In genomic region chrX:70330202-70330843, GRCm38 (mm10) we compare ENCODE assay signal across 8 mouse cellular contexts. TPM values are rescaled to one million over a fixed set of nuclear protein-coding genes. Genes with fewer than 3 reads are reported as not detected.
DNase-seq lines count a peak whose midpoint lies in the region; ATAC-seq and TF ChIP-seq lines count a peak whose summit lies in the region.

No protein-coding gene starts in this region.

- no peaks in the 10 kb centered on the region for H3K4me1 ChIP-seq in intestine, embryonic 14.5 days (replicated peaks; ENCODE audit: control insufficient read depth, insufficient read depth, low read length)
- H3K4me1 ChIP-seq in intestine, embryonic 15.5 days (replicated peaks), result no peaks in the 10 kb centered on the region
- H3K4me1 ChIP-seq in forebrain, embryonic 10.5 days, result peaks cover 4% of the 10 kb centered on the region; the same call in 1 of the 2 replicates

- H3K4me3 ChIP-seq in intestine, embryonic 14.5 days (ENCODE audit: low read depth, low read length), result no peak overlapping the region
- H3K4me3 ChIP-seq in intestine, embryonic 15.5 days (replicated peaks), result no peak overlapping the region
- H3K4me3 ChIP-seq in forebrain, embryonic 10.5 days, result no peak overlapping the region

- H3K9me3 ChIP-seq in intestine, embryonic 14.5 days (ENCODE audit: control insufficient read depth, low read length), result no peaks in the 10 kb centered on the region
- H3K9me3 ChIP-seq in intestine, embryonic 15.5 days, result no peaks in the 10 kb centered on the region
- no peaks in the 10 kb centered on the region for H3K9me3 ChIP-seq in forebrain, embryonic 10.5 days

- no peak overlapping the region for H3K27ac ChIP-seq in intestine, embryonic 14.5 days (ENCODE audit: low read depth)
- no peak overlapping the region for H3K27ac ChIP-seq in intestine, embryonic 15.5 days
- no peak overlapping the region for H3K27ac ChIP-seq in forebrain, embryonic 10.5 days

- TF ChIP-seq CTCF in brain, embryonic 14.5 days (IDR thresholded peaks at IDR 0.05; ENCODE audit: borderline replicate concordance, extremely low read depth, insufficient read depth, insufficient read length), result peak; percentile 85

- no peak for ATAC-seq in intestine, embryonic 14.5 days (replicated peaks; ENCODE audit: low FRiP score, low TSS enrichment, low read depth)
- no peak for ATAC-seq in intestine, embryonic 15.5 days
- peak; percentile 83 for ATAC-seq in megakaryocyte progenitor cell, adult 5-6 weeks (replicated peaks; ENCODE audit: poor library complexity)

- no peak for TF ChIP-seq POLR2A in brain, embryonic 14.5 days (IDR thresholded peaks at IDR 0.05; ENCODE audit: borderline replicate concordance, extremely low read depth, insufficient read depth, insufficient read length, poor library complexity, severe bottlenecking)

- H3K9ac ChIP-seq in intestine, embryonic 14.5 days (ENCODE audit: low read length), result no peak overlapping the region
- H3K9ac ChIP-seq in intestine, embryonic 15.5 days, result no peak overlapping the region

- no peaks in the 10 kb centered on the region for H3K36me3 ChIP-seq in intestine, embryonic 14.5 days (ENCODE audit: control insufficient read depth, insufficient read depth, low read length)
- H3K36me3 ChIP-seq in intestine, embryonic 15.5 days, result no peaks in the 10 kb centered on the region
- H3K36me3 ChIP-seq in forebrain, embryonic 10.5 days (replicated peaks), result no peaks in the 10 kb centered on the region

- no peak overlapping the region for H3K4me2 ChIP-seq in intestine, embryonic 14.5 days (ENCODE audit: low read length)
- H3K4me2 ChIP-seq in intestine, embryonic 15.5 days (replicated peaks), result no peak overlapping the region

- 33% methylated on average over 6 of the region's 6 CpGs for WGBS in intestine, embryonic 14.5 days
- WGBS in intestine, embryonic 15.5 days, result 29% methylated on average over 6 of the region's 6 CpGs
- WGBS in forebrain, embryonic 10.5 days, result 33% methylated on average over 6 of the region's 6 CpGs

- DNase-seq in intestine, embryonic 14.5 days (ENCODE audit: low spot score), result peak; percentile 55
- DNase-seq in brain, embryonic 14.5 days (ENCODE audit: low read depth), result peak; percentile 88
- peak; percentile 25 for DNase-seq in forebrain, embryonic 10.5 days (ENCODE audit: extremely low spot score, low spot score)
- DNase-seq in heart, postnatal 4 days, result peak; percentile 65
- peak; percentile 66 to 67 for DNase-seq in layer of hippocampus, postnatal 14 days (ENCODE audit: low spot score in 2 of 2)
- DNase-seq in right cerebral cortex, postnatal 14 days, result peak; percentile 58

- no peaks in the 10 kb centered on the region for H3K27me3 ChIP-seq in intestine, embryonic 14.5 days (replicated peaks; ENCODE audit: control insufficient read depth, insufficient read depth, low read length)
- H3K27me3 ChIP-seq in intestine, embryonic 15.5 days (replicated peaks), result no peaks in the 10 kb centered on the region
- no peaks in the 10 kb centered on the region for H3K27me3 ChIP-seq in forebrain, embryonic 10.5 days (ENCODE audit: poor library complexity, severe bottlenecking)

RNA-seq across cellular contexts. Expression of gene Ids, which starts 34.6 kb away (rescaled TPM):
- 2.6 and 3.4 TPM in 2 replicates for polyA plus RNA-seq in intestine, embryonic 14.5 days (2014; fragmentation: Nextera tagmentation; extraction: Ambion mirVana)
- polyA plus RNA-seq in intestine, embryonic 15.5 days (2015; fragmentation: Nextera tagmentation; extraction: Ambion mirVana), result 2.1 and 3.1 TPM in 2 replicates
- polyA plus RNA-seq in brain, embryonic 14.5 days (2012; rRNA removed), result 91.5 and 124 TPM in 2 replicates
- 1.6 and 1.9 TPM in 2 replicates for polyA plus RNA-seq in forebrain, embryonic 10.5 days (2016; fragmentation: Nextera tagmentation; extraction: Ambion mirVana)
- total RNA-seq in heart, postnatal 4 days (2021), result 10 to 100 TPM; 14.8 to 16.3 TPM
- 100 to 1,000 TPM; 267 to 314 TPM for total RNA-seq in layer of hippocampus, postnatal 14 days (2021)
- 16.8 and 17.6 TPM in 2 replicates for total RNA-seq in megakaryocyte progenitor cell, adult 5-6 weeks (2015)
- 3.0 and 4.3 TPM in 2 replicates for total RNA-seq in megakaryocyte progenitor cell, adult 5-6 weeks (2017)

RNA-seq across cellular contexts. Expression of gene 1110012L19Rik, which starts 55.4 kb away (rescaled TPM):
- 31.9 and 34.4 TPM in 2 replicates for polyA plus RNA-seq in intestine, embryonic 14.5 days (2014; fragmentation: Nextera tagmentation; extraction: Ambion mirVana)
- 29.9 and 31.6 TPM in 2 replicates for polyA plus RNA-seq in intestine, embryonic 15.5 days (2015; fragmentation: Nextera tagmentation; extraction: Ambion mirVana)
- 20.4 and 21.6 TPM in 2 replicates for polyA plus RNA-seq in brain, embryonic 14.5 days (2012; rRNA removed)
- polyA plus RNA-seq in forebrain, embryonic 10.5 days (2016; fragmentation: Nextera tagmentation; extraction: Ambion mirVana), result 25.8 and 27.2 TPM in 2 replicates
- total RNA-seq in heart, postnatal 4 days (2021), result 10 to 100 TPM; 11.1 to 13.2 TPM
- 10 to 100 TPM; 15.9 to 17.3 TPM for total RNA-seq in layer of hippocampus, postnatal 14 days (2021)
- total RNA-seq in megakaryocyte progenitor cell, adult 5-6 weeks (2015), result 13.6 and 22.1 TPM in 2 replicates
- total RNA-seq in megakaryocyte progenitor cell, adult 5-6 weeks (2017), result 25.6 and 26.7 TPM in 2 replicates

Comparison
In these comparisons a context has a peak if more than half of its experiments do, and no peak if none do; other contexts are left out.
1. DNase-seq: peak in every context shown above with its lines; median percentile 88 in brain, embryonic 14.5 days; 66 in layer of hippocampus, postnatal 14 days; 65 in heart, postnatal 4 days; 58 in right cerebral cortex, postnatal 14 days; 55 in intestine, embryonic 14.5 days; 25 in forebrain, embryonic 10.5 days.
2. RNA of gene Ids, which starts 34.6 kb away (polyA plus RNA-seq): 91.5 to 124 TPM in brain, embryonic 14.5 days; 2.6 to 3.4 TPM in intestine, embryonic 14.5 days, 2.1 to 3.1 TPM in intestine, embryonic 15.5 days and 1.6 to 1.9 TPM in forebrain, embryonic 10.5 days; every median in the first group is over 10 times any median in the second.